Mouse (Mus musculus): ENCODE data around the gene BC025446. TPM values are rescaled to one million over a fixed set of nuclear protein-coding genes. Genes with fewer than 3 reads are reported as not detected.
A peak's percentile ranks its signal among the peaks of the same experiment; 100 is the strongest.

Gene BC025446
- polyA plus RNA-seq, 1 experiment, result 2.4 TPM

- TF ChIP-seq REST (IDR thresholded peaks at IDR 0.05; ENCODE audit: insufficient read depth, insufficient read length), result no peak
- TF ChIP-seq POLR2A (IDR thresholded peaks at IDR 0.05; ENCODE audit: insufficient read length, low read depth), result no peak
- TF ChIP-seq MYOD1 (IDR thresholded peaks at IDR 0.05; ENCODE audit: control insufficient read depth in 1 of 3, insufficient read length in 2 of 3, low read depth in 2 of 3), result no peak
- TF ChIP-seq MAX (IDR thresholded peaks at IDR 0.05; ENCODE audit: low read depth), result no peak
- TF ChIP-seq TCF3 (IDR thresholded peaks at IDR 0.05; ENCODE audit: insufficient read length, low read depth), result no peak
- no peak for TF ChIP-seq CEBPB (IDR thresholded peaks at IDR 0.05; ENCODE audit: insufficient read depth, poor library complexity, severe bottlenecking)
- TF ChIP-seq SRF (IDR thresholded peaks at IDR 0.05; ENCODE audit: control insufficient read depth, insufficient read length, low read depth), result no peak
- TF ChIP-seq POLR2AphosphoS2 (IDR thresholded peaks at IDR 0.05; ENCODE audit: insufficient read length, low read depth), result no peak
- no peak for TF ChIP-seq USF1 (IDR thresholded peaks at IDR 0.05; ENCODE audit: low read depth)
- no peak for TF ChIP-seq E2F4 (IDR thresholded peaks at IDR 0.05; ENCODE audit: insufficient read depth)
- no peak for TF ChIP-seq TCF12 (IDR thresholded peaks at IDR 0.05; ENCODE audit: insufficient read depth, poor library complexity, severe bottlenecking)
- no peak for TF ChIP-seq MYOG (IDR thresholded peaks at IDR 0.05; ENCODE audit: control insufficient read depth in 1 of 3, insufficient read depth in 1 of 3, insufficient read length in 2 of 3, low read depth in 2 of 3)
- H3K27me3 ChIP-seq (ENCODE audit: control insufficient read depth, insufficient read depth, insufficient read length), result no peaks in the 10 kb centered on the region
- H3K79me2 ChIP-seq (ENCODE audit: control insufficient read depth, insufficient read depth), result no peaks in the 10 kb centered on the region
- H3K4me2 ChIP-seq (ENCODE audit: low read depth), result no peak overlapping the region
- H3K4me3 ChIP-seq, result no peak overlapping the region
- H3ac ChIP-seq (ENCODE audit: control insufficient read depth, insufficient read length), result no peak overlapping the region
- no peaks in the 10 kb centered on the region for H3K36me3 ChIP-seq (ENCODE audit: control insufficient read depth, insufficient read depth)
Measured at GRCm38 (mm10) chr15:75216831-75217230, 655 bp downstream of the BC025446 start.

DNA sequence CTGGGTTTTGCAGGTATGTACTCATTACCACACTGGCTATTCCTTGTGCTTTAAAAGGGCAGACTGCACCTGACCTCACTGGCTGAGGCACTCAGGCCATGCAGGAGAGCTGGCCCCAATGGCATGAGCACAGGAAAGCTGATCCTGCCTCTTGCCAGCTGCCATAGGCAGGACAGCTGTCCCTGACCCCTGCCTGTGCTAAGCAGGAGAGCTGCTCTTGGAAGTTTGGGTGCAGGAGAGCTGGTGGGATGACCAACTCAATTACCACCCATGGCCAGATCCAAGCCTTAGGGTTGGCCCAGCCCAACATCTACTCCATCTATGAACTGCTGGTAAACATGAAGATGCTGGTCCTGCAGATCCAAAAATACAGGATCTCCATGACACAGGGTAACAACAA is 5.8 kb downstream of the BC025446 start:
- H3K4me2 ChIP-seq (ENCODE audit: low read depth), result no peak overlapping the region
- H3K36me3 ChIP-seq (ENCODE audit: control insufficient read depth, insufficient read depth), result no peaks in the 10 kb centered on the region
- no peak overlapping the region for H3K4me3 ChIP-seq
- H3K27me3 ChIP-seq (ENCODE audit: control insufficient read depth, insufficient read depth, insufficient read length), result no peaks in the 10 kb centered on the region
- H3K79me2 ChIP-seq (ENCODE audit: control insufficient read depth, insufficient read depth), result no peaks in the 10 kb centered on the region
- peak; percentile 67 for TF ChIP-seq TCF3 (IDR thresholded peaks at IDR 0.05; ENCODE audit: insufficient read length, low read depth)
- no peak for TF ChIP-seq REST (IDR thresholded peaks at IDR 0.05; ENCODE audit: insufficient read depth, insufficient read length)
- TF ChIP-seq MYOD1 (IDR thresholded peaks at IDR 0.05; ENCODE audit: control insufficient read depth in 1 of 3, insufficient read length in 2 of 3, low read depth in 2 of 3), result peak; percentile 52 to 97 (median 83)
- peak; percentile 92 to 94 (median 94) for TF ChIP-seq MYOG (IDR thresholded peaks at IDR 0.05; ENCODE audit: control insufficient read depth in 1 of 3, insufficient read depth in 1 of 3, insufficient read length in 2 of 3, low read depth in 2 of 3)
- peak; percentile 46 for TF ChIP-seq SRF (IDR thresholded peaks at IDR 0.05; ENCODE audit: control insufficient read depth, insufficient read length, low read depth)
- H3ac ChIP-seq (ENCODE audit: control insufficient read depth, insufficient read length), result no peak overlapping the region

DNA sequence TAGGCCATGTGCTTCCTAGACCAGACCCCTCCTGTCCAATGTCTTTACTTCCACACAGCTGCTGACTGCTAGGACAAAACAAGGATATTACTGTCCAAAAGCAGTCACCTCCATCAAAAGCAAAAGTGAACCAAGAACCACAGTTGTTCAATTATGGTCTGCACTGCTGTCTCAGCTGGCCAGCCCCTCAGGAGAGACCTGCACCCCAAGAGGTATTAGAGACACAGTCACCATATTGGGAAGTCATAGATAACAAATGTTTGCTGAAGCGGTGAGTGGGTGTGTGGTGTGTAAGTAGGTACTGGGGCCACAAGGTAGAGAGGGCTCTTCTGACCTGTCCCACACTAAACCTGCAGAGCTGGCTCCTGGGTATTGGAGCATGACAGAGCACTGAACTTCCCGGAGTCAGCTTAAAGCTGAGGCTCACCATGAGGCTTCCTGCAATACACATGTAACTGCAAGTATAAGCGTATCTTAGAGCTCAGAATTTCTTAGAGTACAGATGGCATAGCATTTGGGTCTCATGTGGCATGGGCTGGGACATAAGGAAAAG is 21.6 kb downstream of the BC025446 start:
- H3K27me3 ChIP-seq (ENCODE audit: control insufficient read depth, insufficient read depth, insufficient read length), result no peaks in the 10 kb centered on the region
- H3ac ChIP-seq (ENCODE audit: control insufficient read depth, insufficient read length), result no peak overlapping the region
- TF ChIP-seq POLR2AphosphoS2 (IDR thresholded peaks at IDR 0.05; ENCODE audit: insufficient read length, low read depth) (no peak), SRF (IDR thresholded peaks at IDR 0.05; ENCODE audit: control insufficient read depth, insufficient read length, low read depth) (no peak), MAX (IDR thresholded peaks at IDR 0.05; ENCODE audit: low read depth) (no peak), CEBPB (IDR thresholded peaks at IDR 0.05; ENCODE audit: insufficient read depth, poor library complexity, severe bottlenecking) (no peak), TCF12 (IDR thresholded peaks at IDR 0.05; ENCODE audit: insufficient read depth, poor library complexity, severe bottlenecking) (no peak), POLR2A (IDR thresholded peaks at IDR 0.05; ENCODE audit: insufficient read length, low read depth) (no peak), USF1 (IDR thresholded peaks at IDR 0.05; ENCODE audit: low read depth) (no peak), E2F4 (IDR thresholded peaks at IDR 0.05; ENCODE audit: insufficient read depth) (no peak)
- no peaks in the 10 kb centered on the region for H3K79me2 ChIP-seq (ENCODE audit: control insufficient read depth, insufficient read depth)
- no peak overlapping the region for H3K4me2 ChIP-seq (ENCODE audit: low read depth)
- H3K4me3 ChIP-seq, result no peak overlapping the region
- H3K36me3 ChIP-seq (ENCODE audit: control insufficient read depth, insufficient read depth), result no peaks in the 10 kb centered on the region

DNA sequence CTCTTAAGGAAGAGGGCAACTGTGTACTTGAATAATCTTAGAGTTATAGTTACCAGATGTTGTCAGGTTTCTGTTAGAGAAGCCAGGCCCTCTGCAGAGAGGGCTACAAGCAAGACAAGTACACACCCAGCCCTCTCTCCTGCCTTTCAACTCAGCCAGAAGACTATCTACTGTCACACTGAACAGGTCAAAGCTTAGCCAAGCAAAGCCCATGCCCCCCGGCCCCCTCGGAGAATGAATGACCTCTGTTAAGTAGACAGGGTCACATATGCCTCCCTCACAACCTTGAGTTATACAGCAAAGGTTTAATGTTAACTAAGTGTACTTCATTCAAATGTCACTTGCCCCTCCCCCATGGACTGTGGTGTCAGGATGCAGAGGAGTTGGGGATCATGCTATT is 24.4 kb downstream of the BC025446 start:
- Histone ChIP-seq H3K4me3 (no peak overlapping the region), H3K27me3 (ENCODE audit: control insufficient read depth, insufficient read depth, insufficient read length) (no peaks in the 10 kb centered on the region), H3K4me2 (ENCODE audit: low read depth) (no peak overlapping the region), H3K79me2 (ENCODE audit: control insufficient read depth, insufficient read depth) (no peaks in the 10 kb centered on the region), H3K36me3 (ENCODE audit: control insufficient read depth, insufficient read depth) (no peaks in the 10 kb centered on the region), H3ac (ENCODE audit: control insufficient read depth, insufficient read length) (no peak overlapping the region)
- TF ChIP-seq USF1 (IDR thresholded peaks at IDR 0.05; ENCODE audit: low read depth) (no peak), MYOD1 (IDR thresholded peaks at IDR 0.05; ENCODE audit: control insufficient read depth in 1 of 3, insufficient read length in 2 of 3, low read depth in 2 of 3) (no peak), TCF12 (IDR thresholded peaks at IDR 0.05; ENCODE audit: insufficient read depth, poor library complexity, severe bottlenecking) (no peak)

GRCm38 (mm10) chr15:75242756-75243640 is 26.8 kb downstream of the BC025446 start:
- H3K36me3 ChIP-seq (ENCODE audit: control insufficient read depth, insufficient read depth), result no peaks in the 10 kb centered on the region
- H3K4me3 ChIP-seq, result no peak overlapping the region
- H3K79me2 ChIP-seq (ENCODE audit: control insufficient read depth, insufficient read depth), result no peaks in the 10 kb centered on the region
- TF ChIP-seq REST (IDR thresholded peaks at IDR 0.05; ENCODE audit: insufficient read depth, insufficient read length) (no peak), POLR2A (IDR thresholded peaks at IDR 0.05; ENCODE audit: insufficient read length, low read depth) (no peak), E2F4 (IDR thresholded peaks at IDR 0.05; ENCODE audit: insufficient read depth) (no peak), MYOG (IDR thresholded peaks at IDR 0.05; ENCODE audit: control insufficient read depth in 1 of 3, insufficient read depth in 1 of 3, insufficient read length in 2 of 3, low read depth in 2 of 3) (no peak), CEBPB (IDR thresholded peaks at IDR 0.05; ENCODE audit: insufficient read depth, poor library complexity, severe bottlenecking) (no peak), TCF3 (IDR thresholded peaks at IDR 0.05; ENCODE audit: insufficient read length, low read depth) (no peak)
- H3K4me2 ChIP-seq (ENCODE audit: low read depth), result no peak overlapping the region
- H3ac ChIP-seq (ENCODE audit: control insufficient read depth, insufficient read length), result no peak overlapping the region
- no peaks in the 10 kb centered on the region for H3K27me3 ChIP-seq (ENCODE audit: control insufficient read depth, insufficient read depth, insufficient read length)

Measured in myocyte (in vitro differentiated cells).